Mouse (Mus musculus) ES-E14 (cell line): ENCODE results near the gene Gtdc1. TPM values are rescaled to one million over a fixed set of nuclear protein-coding genes. Genes with fewer than 3 reads are reported as not detected.

Source experiments
- DNase-seq: peaks from one replicate; pipeline ENCODE4 v3.0.0-alpha.2; 2013; ENCODE audit warnings: low read depth, low spot score
- H3K27ac ChIP-seq: 2 replicates; pipeline ENCODE4 v1.5.1; 2012; ENCODE audit warnings: low read depth, mild to moderate bottlenecking, low read length, moderate library complexity, mixed read lengths; ENCODE audit not compliant: poor library complexity, insufficient read depth, severe bottlenecking
- H3K36me3 ChIP-seq: 2 replicates; pipeline ENCODE4 v1.6.1; 2012; ENCODE audit warnings: mild to moderate bottlenecking, low read length, moderate library complexity, mixed read lengths; ENCODE audit not compliant: control insufficient read depth, poor library complexity, insufficient read depth, severe bottlenecking
- H3K4me1 ChIP-seq, 2 experiments: fragments of 150-350 bp in 1 of 2; sonication (generic) in 1 of 2; 2 replicates each; pipeline ENCODE4 v1.6.1; 2012; ENCODE audit warnings: low read length in 2 of 2, mild to moderate bottlenecking in 1 of 2, mixed read lengths in 1 of 2; ENCODE audit not compliant: control insufficient read depth in 2 of 2, insufficient read depth in 2 of 2, poor library complexity in 1 of 2
- H3K4me3 ChIP-seq, 2 experiments: fragments of 150-350 bp in 1 of 2; sonication (generic) in 1 of 2; 2 replicates each; pipeline ENCODE4 v1.5.1; 2012; ENCODE audit warnings: low read length in 2 of 2, low read depth in 1 of 2, mild to moderate bottlenecking in 1 of 2, mixed read lengths in 1 of 2; ENCODE audit not compliant: insufficient read depth in 1 of 2, poor library complexity in 1 of 2, severe bottlenecking in 1 of 2
- H3K9ac ChIP-seq: 2 replicates; pipeline ENCODE4 v1.6.1; 2012; ENCODE audit warnings: low read depth, mild to moderate bottlenecking, low read length, mixed read lengths; ENCODE audit not compliant: poor library complexity, insufficient read depth, severe bottlenecking
- H3K9me3 ChIP-seq: fragments of 150-350 bp; sonication (generic); 2 replicates; pipeline ENCODE4 v1.6.1; 2012; ENCODE audit warnings: low read depth, mild to moderate bottlenecking, low read length; ENCODE audit not compliant: control insufficient read depth, insufficient read depth
- CHD2 ChIP-seq: IDR thresholded peaks from 2 replicates; pipeline ENCODE4 v1.6.1; 2014; ENCODE audit warnings: mild to moderate bottlenecking, low read depth, low read length, inconsistent platforms
- HCFC1 ChIP-seq: IDR thresholded peaks from 2 replicates; pipeline ENCODE4 v1.6.1; 2012; ENCODE audit warnings: low read length, inconsistent platforms, borderline replicate concordance; ENCODE audit not compliant: insufficient read depth
- MAFK ChIP-seq: IDR thresholded peaks from 2 replicates; pipeline ENCODE4 v1.6.1; 2014; ENCODE audit warnings: mild to moderate bottlenecking, low read depth, low read length, inconsistent platforms; ENCODE audit not compliant: insufficient read depth
- ZC3H11A ChIP-seq: IDR thresholded peaks from 2 replicates; pipeline ENCODE4 v1.6.1; 2012; ENCODE audit warnings: low read depth, mild to moderate bottlenecking, inconsistent platforms, low read length, borderline replicate concordance
- ZNF384 ChIP-seq: IDR thresholded peaks from 2 replicates; pipeline ENCODE4 v1.6.1; 2012; ENCODE audit warnings: low read depth, low read length, inconsistent platforms
- in situ Hi-C, 2 experiments: fragments of 600-800 bp; cut with MboI; formaldehyde crosslinking; loops; one replicate each; pipeline ENCODE4 v1.15.1; 2025; ENCODE audit warnings: low sequenced_read_pairs in 2 of 2, inconsistent platforms in 1 of 2; ENCODE audit not compliant: unreplicated experiment in 2 of 2
- total RNA-seq: library from RNA; depleted of rRNA; stranded (reverse); fragments of 300-350 nt; gene quantifications from 2 replicates; pipeline ENCODE4 v1.2.3, GENCODE M21; 2012

Gene Gtdc1
- total RNA-seq, 1 experiment = 11.2 TPM

DNA sequence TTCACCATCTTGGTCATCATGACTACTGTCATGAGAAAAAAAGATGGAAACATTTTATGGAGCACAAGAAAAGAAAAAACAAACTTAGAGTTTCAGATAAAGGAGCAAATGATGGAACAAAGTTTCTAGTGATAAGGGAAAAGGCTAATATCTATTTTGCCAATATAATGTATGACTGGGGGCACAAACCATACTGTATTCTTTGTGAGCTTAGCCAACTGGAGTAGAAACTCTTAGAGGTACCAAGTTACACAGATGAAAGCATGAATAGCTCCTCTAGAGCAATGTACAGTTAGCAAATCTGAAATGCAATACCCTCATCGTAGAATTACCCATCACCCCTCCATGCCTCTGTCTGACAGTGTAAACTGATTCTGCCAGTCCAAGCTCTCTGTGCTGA, 26.7 kb upstream of the Gtdc1 start:
- H3K4me1 ChIP-seq = 0 out of 4 replicates have a peak, but pooled peaks cover 0 to 5% of the 10 kb centered on the region in 2 experiments
- no peaks in the 10 kb centered on the region for H3K9me3 ChIP-seq
- H3K4me3 ChIP-seq = no peak overlapping the region
- H3K36me3 ChIP-seq = no peaks in the 10 kb centered on the region
- H3K27ac ChIP-seq = no peak overlapping the region
- in situ Hi-C loops = no loop called here
- DNase-seq = no peak
- H3K9ac ChIP-seq = no peak overlapping the region
- TF ChIP-seq ZNF384 = no peak

DNA sequence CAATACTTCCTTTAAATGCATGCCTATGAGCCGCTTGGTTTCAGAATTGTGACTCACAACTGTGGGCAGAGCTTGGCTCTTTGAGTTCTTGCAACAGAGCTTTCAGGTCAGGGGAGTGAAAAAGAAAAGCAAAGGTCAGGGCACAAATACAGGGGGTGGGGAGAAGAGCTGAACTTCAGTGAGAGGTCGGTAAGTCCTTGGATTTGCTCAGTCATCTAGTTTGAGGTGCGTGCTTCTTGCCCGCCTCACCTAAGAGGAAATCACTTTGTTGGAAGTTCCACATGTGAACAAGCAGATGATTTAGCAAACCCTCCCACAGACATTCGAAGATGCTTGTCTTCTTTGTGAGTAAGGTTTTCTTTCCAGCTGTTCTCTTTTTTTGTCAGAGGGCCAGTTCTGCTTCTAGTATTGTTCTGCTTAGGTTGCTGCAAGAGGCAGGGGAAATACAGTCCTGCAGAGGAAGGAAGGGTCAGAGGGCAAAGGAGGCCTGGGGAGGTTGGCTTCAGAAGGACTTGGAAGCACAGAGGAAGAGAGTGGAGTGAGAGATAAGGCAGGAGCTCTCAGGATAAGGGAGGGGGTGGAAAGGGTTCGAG, 25.5 kb upstream of the Gtdc1 start:
- in situ Hi-C loops = no loop called here
- 0 out of 4 replicates have a peak, but pooled peaks cover 0 to 5% of the 10 kb centered on the region in 2 experiments for H3K4me1 ChIP-seq
- no peak for TF ChIP-seq MAFK
- no peak for TF ChIP-seq CHD2
- TF ChIP-seq HCFC1 = no peak
- TF ChIP-seq ZNF384 = no peak
- TF ChIP-seq ZC3H11A = no peak
- DNase-seq = no peak
- H3K9me3 ChIP-seq = no peaks in the 10 kb centered on the region
- H3K27ac ChIP-seq = no peak overlapping the region
- no peaks in the 10 kb centered on the region for H3K36me3 ChIP-seq
- no peak overlapping the region for H3K9ac ChIP-seq
- no peak overlapping the region for H3K4me3 ChIP-seq

DNA sequence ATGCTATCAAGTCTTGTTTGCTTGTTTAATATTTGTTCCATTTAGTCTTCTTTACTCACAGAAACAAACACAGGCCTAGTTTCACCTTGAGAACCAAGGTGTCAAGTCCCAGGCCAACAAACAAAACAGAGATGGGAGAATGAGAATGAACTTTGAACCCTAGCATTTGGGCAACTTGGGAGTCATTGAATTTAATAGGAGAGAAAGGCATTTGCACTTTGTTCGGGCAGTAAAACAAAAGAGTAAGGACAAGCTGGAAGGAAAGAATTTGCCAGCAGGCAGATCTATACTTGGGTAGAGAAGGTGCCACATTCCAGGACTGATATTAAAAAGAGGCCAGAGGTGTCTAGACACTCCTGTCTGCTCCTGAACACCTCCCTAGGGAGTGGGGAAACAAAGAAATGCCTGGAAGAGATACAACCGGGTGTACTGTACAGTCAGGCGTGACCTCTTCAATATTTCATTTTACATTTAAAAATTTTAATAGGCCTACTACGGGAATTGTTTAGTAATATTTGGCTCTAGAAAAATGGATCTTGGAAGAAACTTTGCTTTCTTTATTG, 24.3 kb upstream of the Gtdc1 start:
- no peaks in the 10 kb centered on the region for H3K36me3 ChIP-seq
- in situ Hi-C loops = no loop called here
- no peak for DNase-seq

DNA sequence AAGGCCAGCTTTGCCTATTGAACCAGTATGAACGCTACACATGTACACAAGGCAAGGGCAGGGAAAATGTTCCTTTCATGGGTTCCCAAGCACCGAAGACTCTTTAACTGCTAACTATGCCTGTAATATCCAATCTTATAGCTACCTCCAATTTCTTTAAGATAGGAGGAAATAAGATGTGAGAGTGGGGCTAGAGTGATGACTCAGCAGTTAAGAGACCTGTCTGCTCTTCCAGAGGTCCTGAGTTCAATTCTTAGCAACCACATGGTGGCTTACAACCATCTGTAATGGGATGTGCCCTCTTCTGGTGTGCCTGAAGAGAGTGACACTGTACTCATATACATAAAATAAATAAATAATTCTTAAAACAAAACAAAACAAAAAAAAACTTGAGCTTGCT, 17.2 kb upstream of the Gtdc1 start:
- DNase-seq = no peak
- in situ Hi-C loops = no loop called here
- no peak for TF ChIP-seq ZC3H11A
- no peak for TF ChIP-seq CHD2
- peak; percentile 62; the same call in 1 of the 2 replicates for TF ChIP-seq MAFK
- no peak overlapping the region for H3K9ac ChIP-seq
- H3K4me3 ChIP-seq = no peak overlapping the region
- H3K4me1 ChIP-seq = no peaks in the 10 kb centered on the region
- H3K9me3 ChIP-seq = no peaks in the 10 kb centered on the region
- no peak overlapping the region for H3K27ac ChIP-seq
- no peaks in the 10 kb centered on the region for H3K36me3 ChIP-seq

More for the DNA sequence above, 24.3 kb upstream of the Gtdc1 start:
- H3K27ac ChIP-seq = no peak overlapping the region
- 0 out of 4 replicates have a peak, but pooled peaks cover 0 to 5% of the 10 kb centered on the region in 2 experiments for H3K4me1 ChIP-seq
- H3K9ac ChIP-seq = no peak overlapping the region
- no peak for TF ChIP-seq ZNF384
- TF ChIP-seq MAFK = no peak
- no peak for TF ChIP-seq ZC3H11A
- TF ChIP-seq HCFC1 = no peak
- TF ChIP-seq CHD2 = no peak
- no peak overlapping the region for H3K4me3 ChIP-seq
- no peaks in the 10 kb centered on the region for H3K9me3 ChIP-seq

DNA sequence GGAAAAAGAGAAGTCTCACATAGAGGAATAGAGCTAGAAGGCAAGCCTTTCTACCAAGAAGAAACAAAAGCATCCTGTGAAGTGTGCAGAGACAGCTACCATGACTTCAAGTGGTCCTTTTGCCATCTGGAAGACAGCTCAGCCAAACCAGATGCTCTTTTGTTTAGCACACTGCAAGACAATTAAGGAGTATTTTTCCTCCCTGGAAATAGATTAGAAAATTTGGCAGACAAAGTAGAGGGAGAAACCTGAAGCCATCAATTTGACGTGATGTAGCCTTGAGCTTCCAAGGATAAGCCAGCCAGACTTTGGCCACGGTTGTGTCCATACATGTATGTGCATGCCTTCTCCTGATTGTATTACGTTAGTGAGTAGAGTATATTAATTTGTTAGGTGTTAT, 3.5 kb upstream of the Gtdc1 start:
- Histone ChIP-seq H3K4me1 (peaks cover 0 to under 1% of the 10 kb centered on the region in 2 experiments; a peak in 1 of 4 replicates), H3K9me3 (peaks cover 4% of the 10 kb centered on the region; the same call in 1 of the 2 replicates), H3K9ac (no peak overlapping the region), H3K27ac (no peak overlapping the region), H3K4me3 (no peak overlapping the region), H3K36me3 (no peaks in the 10 kb centered on the region)
- DNase-seq = no peak
- in situ Hi-C loops = no loop called here
- no peak for TF ChIP-seq HCFC1
- TF ChIP-seq MAFK = no peak
- no peak for TF ChIP-seq CHD2
- no peak for TF ChIP-seq ZNF384
- no peak for TF ChIP-seq ZC3H11A
